Mouse (Mus musculus) spleen, adult 2 months (tissue): ENCODE measurements around the gene Cxcl17.
A peak's percentile ranks its signal among the peaks of the same experiment; 100 is the strongest.

Experiments used
- CTCF ChIP-seq: fragments of 200-500 bp; IDR thresholded peaks from 2 replicates; pipeline ENCODE4 v1.5.1; 2011; ENCODE audit warnings: mild to moderate bottlenecking, inconsistent platforms; ENCODE audit not compliant: insufficient read depth, insufficient read length, insufficient replicate concordance; ENCODE audit errors: extremely low read depth
- POLR2A ChIP-seq: fragments of 200-500 bp; IDR thresholded peaks from 2 replicates; pipeline ENCODE4 v1.6.1; 2011; ENCODE audit warnings: low read depth, low read length, inconsistent platforms

- TF ChIP-seq POLR2A = no peak
- peak; percentile 79; the same call in 1 of the 2 replicates for TF ChIP-seq CTCF
These were observed 11.7 kb upstream of the Cxcl17 start for GRCm38 (mm10) chr7:25424429-25424828.
